Mouse (Mus musculus) hindbrain, embryonic 12.5 days (tissue): ENCODE data around the gene Cyp4f13. TPM values are rescaled to one million over a fixed set of nuclear protein-coding genes. Genes with fewer than 3 reads are reported as not detected.
A peak's percentile ranks its signal among the peaks of the same experiment; 100 is the strongest.

Experiments used
- ATAC-seq: fragments of 200-750 bp; cut with Nextera tagmentation; 2 replicates; pipeline ENCODE4 v1.8.0; 2017; ENCODE audit warnings: moderate TSS enrichment; ENCODE audit not compliant: low FRiP score
- H3K27ac ChIP-seq: fragments of 300-500 bp; sonication (generic); 2 replicates; pipeline ENCODE4 v1.5.1; 2016; ENCODE audit warnings: mild to moderate bottlenecking
- H3K27me3 ChIP-seq: fragments of 300-500 bp; sonication (generic); 2 replicates; pipeline ENCODE4 v1.6.1; 2016; ENCODE audit warnings: mild to moderate bottlenecking
- H3K36me3 ChIP-seq: fragments of 300-500 bp; sonication (generic); 2 replicates; pipeline ENCODE4 v1.6.1; 2016; ENCODE audit warnings: mild to moderate bottlenecking
- H3K4me1 ChIP-seq: fragments of 300-500 bp; sonication (generic); 2 replicates; pipeline ENCODE4 v1.6.1; 2016
- H3K4me2 ChIP-seq: fragments of 300-500 bp; sonication (generic); replicated peaks from 2 replicates; pipeline ENCODE4 v1.6.1; 2016; ENCODE audit warnings: mild to moderate bottlenecking
- H3K4me3 ChIP-seq: fragments of 300-500 bp; sonication (generic); 2 replicates; pipeline ENCODE4 v1.5.1; 2016; ENCODE audit warnings: mild to moderate bottlenecking
- H3K9ac ChIP-seq: fragments of 300-500 bp; sonication (generic); 2 replicates; pipeline ENCODE4 v1.6.1; 2016; ENCODE audit warnings: mild to moderate bottlenecking, moderate library complexity
- H3K9me3 ChIP-seq: fragments of 300-500 bp; sonication (generic); replicated peaks from 2 replicates; pipeline ENCODE4 v1.6.1; 2016; ENCODE audit warnings: mild to moderate bottlenecking
- WGBS: fragments of 180-500 bp; shearing (Covaris S2); methylation state at CpG from one replicate; pipeline ENCODE4 v1.1.7; 2016; 5-methylcytosine and 5-hydroxymethylcytosine counted together
- polyA plus RNA-seq: library from polyadenylated mRNA; unstranded; fragments of >200 nt; fragmentation: Nextera tagmentation; extraction: Ambion mirVana; gene quantifications from 2 replicates; pipeline ENCODE4 v1.2.1, GENCODE M21; 2016

The Cyp4f13 gene
- polyA plus RNA-seq, 1 experiment from 2014 or later = 8.1 TPM

GRCm38 (mm10) chr17:32944402-32945035 lies 2.7 kb downstream of the Cyp4f13 start:
- Histone ChIP-seq H3K27me3 (no peaks in the 10 kb centered on the region; the same call in 1 of the 2 replicates), H3K4me2 (no peak overlapping the region), H3K4me1 (peaks cover 8% of the 10 kb centered on the region; the same call in 1 of the 2 replicates), H3K4me3 (no peak overlapping the region), H3K27ac (no peak overlapping the region), H3K36me3 (no peaks in the 10 kb centered on the region), H3K9ac (no peak overlapping the region), H3K9me3 (no peaks in the 10 kb centered on the region)
- WGBS = 72% methylated on average over 3 of the region's 3 CpGs
- no peak for ATAC-seq

DNA sequence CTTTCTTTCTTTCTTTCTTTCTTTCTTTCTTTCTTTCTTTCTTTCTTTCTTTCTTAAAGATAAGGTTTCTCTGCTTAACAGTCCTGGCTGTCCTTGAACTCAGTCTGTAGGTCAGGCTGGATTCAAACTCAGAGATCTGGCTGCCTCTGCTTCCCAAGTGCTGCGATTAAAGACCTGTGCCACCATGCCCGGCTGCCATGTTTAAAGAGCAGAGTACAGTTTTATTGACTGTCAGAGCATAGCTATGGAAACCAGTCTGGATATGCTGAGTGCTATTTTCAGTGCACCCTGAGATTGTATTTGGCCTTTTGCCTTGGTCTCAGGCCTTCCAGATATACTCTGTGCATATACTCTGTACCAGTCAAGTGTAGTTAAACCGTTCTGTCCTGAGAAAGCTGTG lies 3.5 kb downstream of the Cyp4f13 start:
- ATAC-seq = no peak
- WGBS = 92% methylated on average over 3 of the region's 3 CpGs
- Histone ChIP-seq H3K9ac (no peak overlapping the region), H3K4me3 (no peak overlapping the region), H3K27ac (no peak overlapping the region), H3K9me3 (no peaks in the 10 kb centered on the region), H3K4me2 (no peak overlapping the region), H3K27me3 (no peaks in the 10 kb centered on the region; the same call in 1 of the 2 replicates), H3K36me3 (no peaks in the 10 kb centered on the region), H3K4me1 (peaks cover 8% of the 10 kb centered on the region; the same call in 1 of the 2 replicates)

GRCm38 (mm10) chr17:32939831-32940230 lies 7.4 kb downstream of the Cyp4f13 start:
- no peaks in the 10 kb centered on the region for H3K9me3 ChIP-seq
- WGBS = 82% methylated on average over 4 of the region's 4 CpGs

GRCm38 (mm10) chr17:32927803-32928202 lies 19.4 kb downstream of the Cyp4f13 start:
- 84% methylated on average over 5 of the region's 5 CpGs for WGBS
- no peak overlapping the region for H3K27ac ChIP-seq
- H3K4me1 ChIP-seq = peaks cover 5% of the 10 kb centered on the region
- no peak for ATAC-seq
- no peak overlapping the region for H3K4me3 ChIP-seq
- H3K27me3 ChIP-seq = peaks cover 21% of the 10 kb centered on the region; the same call in 1 of the 2 replicates
- no peak overlapping the region for H3K4me2 ChIP-seq
- H3K9ac ChIP-seq = no peak overlapping the region
- no peaks in the 10 kb centered on the region for H3K36me3 ChIP-seq
- no peaks in the 10 kb centered on the region for H3K9me3 ChIP-seq

More at GRCm38 (mm10) chr17:32939831-32940230, 7.4 kb downstream of the Cyp4f13 start:
- H3K4me1 ChIP-seq = no peaks in the 10 kb centered on the region
- H3K27me3 ChIP-seq = no peaks in the 10 kb centered on the region; the same call in 1 of the 2 replicates
- no peak overlapping the region for H3K4me3 ChIP-seq
- no peak for ATAC-seq
- no peak overlapping the region for H3K9ac ChIP-seq
- no peak overlapping the region for H3K27ac ChIP-seq
- H3K36me3 ChIP-seq = no peaks in the 10 kb centered on the region
- H3K4me2 ChIP-seq = no peak overlapping the region

- H3K9me3 ChIP-seq = peaks cover 6% of the 10 kb centered on the region; the same call in 1 of the 2 replicates
- H3K4me1 ChIP-seq = peaks cover 5% of the 10 kb centered on the region
- peaks cover 14% of the 10 kb centered on the region; the same call in 1 of the 2 replicates for H3K27me3 ChIP-seq
- H3K4me3 ChIP-seq = peak overlapping the region; percentile 40
- peak; percentile 91 for ATAC-seq
- peak overlapping the region; percentile 73 for H3K4me2 ChIP-seq
- H3K9ac ChIP-seq = peak overlapping the region; percentile 72
- H3K27ac ChIP-seq = 0 out of 2 replicates have a peak overlapping the region, but pooled peaks have one; percentile 31
- 16% methylated on average over 32 of the region's 32 CpGs for WGBS
- H3K36me3 ChIP-seq = no peaks in the 10 kb centered on the region
Observed at GRCm38 (mm10) chr17:32924658-32925312, 22.4 kb downstream of the Cyp4f13 start.

DNA sequence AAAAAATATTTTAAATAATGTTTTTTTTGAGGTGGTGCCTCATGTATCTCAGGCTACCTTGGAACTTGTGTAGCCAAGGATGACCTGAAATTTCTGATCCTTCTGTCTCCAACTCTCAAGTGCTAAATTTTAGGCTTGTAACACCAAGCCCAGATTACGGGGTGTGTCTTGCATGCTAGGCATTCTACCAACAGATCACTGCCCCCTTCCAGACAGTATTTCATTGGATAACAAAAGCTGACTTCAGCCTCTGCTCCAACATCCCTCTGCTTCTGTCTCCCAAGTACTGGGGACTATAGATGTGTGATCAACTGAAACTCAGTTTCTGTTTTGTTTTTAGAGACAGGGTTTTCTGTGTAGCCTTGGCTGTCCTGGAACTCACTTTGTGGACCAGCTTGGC lies 23.5 kb downstream of the Cyp4f13 start:
- Histone ChIP-seq H3K4me2 (no peak overlapping the region), H3K27ac (no peak overlapping the region), H3K4me3 (no peak overlapping the region), H3K36me3 (no peaks in the 10 kb centered on the region), H3K9ac (no peak overlapping the region), H3K9me3 (peaks cover 6% of the 10 kb centered on the region; the same call in 1 of the 2 replicates), H3K4me1 (peaks cover 5% of the 10 kb centered on the region), H3K27me3 (peaks cover 14% of the 10 kb centered on the region; the same call in 1 of the 2 replicates)
- ATAC-seq = no peak
- WGBS = 100% methylated on average over 1 of the region's 1 CpGs

GRCm38 (mm10) chr17:32919123-32919522 lies 28.1 kb downstream of the Cyp4f13 start:
- Histone ChIP-seq H3K4me3 (no peak overlapping the region), H3K36me3 (no peaks in the 10 kb centered on the region), H3K9me3 (peaks cover 6% of the 10 kb centered on the region; the same call in 1 of the 2 replicates), H3K27ac (no peak overlapping the region), H3K27me3 (peaks cover 8% of the 10 kb centered on the region; the same call in 1 of the 2 replicates), H3K9ac (no peak overlapping the region), H3K4me1 (no peaks in the 10 kb centered on the region), H3K4me2 (no peak overlapping the region)
- 89% methylated on average over 2 of the region's 2 CpGs for WGBS
- no peak for ATAC-seq

DNA sequence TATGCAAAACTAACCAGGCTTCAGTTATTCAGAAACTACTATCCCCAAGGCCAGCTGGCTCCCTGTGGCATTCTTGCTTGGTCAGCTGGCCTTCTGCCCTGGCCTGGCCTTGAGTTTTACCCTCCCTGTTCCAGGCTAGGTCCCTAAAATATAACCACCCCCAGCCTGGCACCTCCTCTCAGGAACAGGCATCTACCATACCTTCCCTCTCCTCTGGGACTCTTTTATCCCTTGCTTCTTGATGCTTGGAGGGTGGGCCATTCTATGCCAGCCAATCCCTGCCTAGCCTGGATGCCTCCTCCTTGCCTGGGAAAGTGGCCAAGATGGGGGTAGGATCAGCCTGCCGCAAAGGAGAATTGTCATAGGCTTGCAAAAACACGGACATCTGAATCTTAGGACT lies 30.1 kb downstream of the Cyp4f13 start, which contains the start of gene Cyp4f14:
TSS of gene Cyp4f14 (minus strand) at position 212 of the 400 bp plus-strand sequence.
- Histone ChIP-seq H3K27me3 (peaks cover 8% of the 10 kb centered on the region; the same call in 1 of the 2 replicates), H3K27ac (no peak within 1 kb of the TSS), H3K4me1 (no peaks in the 10 kb centered on the region), H3K36me3 (no peaks in the 10 kb centered on the region), H3K4me3 (no peak within 1 kb of the TSS), H3K4me2 (no peak within 1 kb of the TSS), H3K9ac (no peak within 1 kb of the TSS), H3K9me3 (peaks cover 6% of the 10 kb centered on the region; the same call in 1 of the 2 replicates)
- ATAC-seq = no peak
- WGBS = 72% methylated on average over 2 of the region's 2 CpGs

GRCm38 (mm10) chr17:32916075-32916474 lies 31.1 kb downstream of the Cyp4f13 start:
- no peak overlapping the region for H3K4me3 ChIP-seq
- no peak overlapping the region for H3K9ac ChIP-seq
- no peaks in the 10 kb centered on the region for H3K4me1 ChIP-seq
- H3K27me3 ChIP-seq = peaks cover 8% of the 10 kb centered on the region; the same call in 1 of the 2 replicates
- H3K27ac ChIP-seq = no peak overlapping the region
- H3K36me3 ChIP-seq = no peaks in the 10 kb centered on the region
- H3K4me2 ChIP-seq = no peak overlapping the region
- ATAC-seq = no peak
- H3K9me3 ChIP-seq = peaks cover 3% of the 10 kb centered on the region; the same call in 1 of the 2 replicates
- WGBS = 88% methylated on average over 1 of the region's 1 CpGs

DNA sequence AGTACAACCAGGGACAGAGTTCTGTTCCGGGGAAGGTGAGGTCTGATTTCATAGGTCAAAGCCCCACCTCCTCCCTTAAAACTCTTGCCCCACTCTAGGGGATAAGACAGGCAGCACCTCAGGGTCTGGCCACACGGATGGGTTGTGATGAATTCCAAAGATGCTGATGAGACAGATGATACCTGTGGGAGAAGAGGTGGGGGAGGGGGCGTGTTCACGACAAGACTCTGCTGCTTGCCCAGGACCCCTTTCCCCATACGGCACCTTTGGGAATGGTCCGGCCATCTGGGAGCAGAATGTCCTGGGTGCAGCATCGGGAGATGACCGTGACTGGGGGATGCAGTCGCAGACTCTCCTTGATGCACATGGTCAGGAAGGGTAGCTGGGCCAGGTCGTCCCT lies 41.0 kb downstream of the Cyp4f13 start:
- H3K9ac ChIP-seq = no peak overlapping the region
- H3K4me3 ChIP-seq = no peak overlapping the region
- H3K9me3 ChIP-seq = no peaks in the 10 kb centered on the region
- no peak overlapping the region for H3K27ac ChIP-seq
- no peak for ATAC-seq
- no peaks in the 10 kb centered on the region for H3K36me3 ChIP-seq
- peaks cover 4% of the 10 kb centered on the region; the same call in 1 of the 2 replicates for H3K4me1 ChIP-seq
- peaks cover 5% of the 10 kb centered on the region; the same call in 1 of the 2 replicates for H3K27me3 ChIP-seq
- H3K4me2 ChIP-seq = no peak overlapping the region
- 80% methylated on average over 10 of the region's 10 CpGs for WGBS

DNA sequence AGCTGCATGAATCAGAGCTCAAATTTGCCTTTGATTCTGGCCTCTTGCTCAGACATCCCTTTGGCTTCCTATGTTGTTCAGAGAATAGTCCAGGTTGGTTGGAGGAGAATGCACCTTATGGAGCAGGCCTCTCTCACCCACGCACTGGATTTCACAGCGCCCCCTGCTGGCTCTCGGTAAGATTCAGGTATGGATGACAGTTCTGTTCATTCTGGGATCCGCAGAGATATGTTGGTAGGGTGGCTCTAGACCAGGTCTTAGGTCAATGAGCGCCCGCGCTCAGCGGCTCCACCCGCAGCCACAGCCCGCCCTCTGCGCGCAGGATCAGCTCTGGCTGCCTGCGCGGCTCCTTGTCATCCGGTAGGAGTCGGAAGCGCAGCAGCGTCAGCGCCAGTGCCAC lies 42.0 kb downstream of the Cyp4f13 start:
- H3K9me3 ChIP-seq = no peaks in the 10 kb centered on the region
- 8% methylated on average over 19 of the region's 19 CpGs for WGBS
- H3K4me1 ChIP-seq = peaks cover 4% of the 10 kb centered on the region; the same call in 1 of the 2 replicates
- H3K4me2 ChIP-seq = peak overlapping the region; percentile 45
- H3K36me3 ChIP-seq = no peaks in the 10 kb centered on the region
- H3K27ac ChIP-seq = no peak overlapping the region
- no peak for ATAC-seq
- peak overlapping the region; percentile 44; the same call in 1 of the 2 replicates for H3K9ac ChIP-seq
- peak overlapping the region; percentile 11; the same call in 1 of the 2 replicates for H3K4me3 ChIP-seq
- H3K27me3 ChIP-seq = peaks cover 5% of the 10 kb centered on the region; the same call in 1 of the 2 replicates

DNA sequence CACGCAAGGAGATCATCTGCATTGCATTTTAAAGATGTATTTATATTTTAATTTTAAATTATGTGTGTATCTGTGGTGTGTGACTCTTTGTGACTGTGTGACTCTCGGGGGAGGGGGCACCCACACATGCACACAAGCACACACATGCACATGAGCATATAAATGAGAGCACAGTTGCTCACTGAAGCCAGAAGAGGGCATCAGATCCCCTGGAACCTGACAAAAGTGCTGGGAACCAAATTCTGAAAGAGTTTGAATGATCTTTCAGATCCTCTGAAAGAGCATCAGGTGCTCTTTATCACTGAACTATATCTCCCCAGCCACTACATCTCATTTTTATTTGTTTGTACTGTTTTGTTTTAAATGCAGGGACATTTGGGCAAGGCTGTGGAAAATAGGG lies 42.8 kb downstream of the Cyp4f13 start:
- whole genome bisulfite sequencing = 73% methylated on average over 2 of the region's 2 CpGs
- no peak overlapping the region for H3K4me3 ChIP-seq
- no peaks in the 10 kb centered on the region for H3K36me3 ChIP-seq
- peaks cover 4% of the 10 kb centered on the region; the same call in 1 of the 2 replicates for H3K4me1 ChIP-seq
- peaks cover 5% of the 10 kb centered on the region; the same call in 1 of the 2 replicates for H3K27me3 ChIP-seq
- no peak overlapping the region for H3K27ac ChIP-seq
- no peak for ATAC-seq
- no peaks in the 10 kb centered on the region for H3K9me3 ChIP-seq
- H3K9ac ChIP-seq = no peak overlapping the region
- no peak overlapping the region for H3K4me2 ChIP-seq
